Mouse (Mus musculus): ENCODE data around the gene Mettl21c.
A peak's percentile ranks its signal among the peaks of the same experiment; 100 is the strongest.
"Not testable (repeated sequence)": the region's sequence is repeated elsewhere in the genome, so short reads cannot be mapped to it uniquely, and the experiment has no call there.

The Mettl21c gene

GRCm38 (mm10) chr1:44019934-44020333 lies at the start of gene Mettl21c:
Mettl21c (minus strand) TSS chr1:44020034.
- DNase-seq (ENCODE audit: low read depth in 2 of 2, low spot score in 2 of 2), result no peak

- DNase-seq (ENCODE audit: low read depth in 2 of 2, low spot score in 2 of 2), result peak; percentile 56 to 62
Observed at GRCm38 (mm10) chr1:44064625-44065024, 44.8 kb upstream of the Mettl21c start.

- no peak for DNase-seq (ENCODE audit: low read depth in 2 of 2, low spot score in 2 of 2)
Observed at GRCm38 (mm10) chr1:44063439-44063838, 43.6 kb upstream of the Mettl21c start.

- no peak for DNase-seq (ENCODE audit: low read depth in 2 of 2, low spot score in 2 of 2)
Observed at GRCm38 (mm10) chr1:44061836-44062235, 42.0 kb upstream of the Mettl21c start, which contains the start of gene Gm8251. Gm8251 (minus strand) TSS chr1:44061936.

- no peak for DNase-seq (ENCODE audit: low read depth in 2 of 2, low spot score in 2 of 2)
Observed at GRCm38 (mm10) chr1:44057805-44058204, 38.0 kb upstream of the Mettl21c start.

GRCm38 (mm10) chr1:44046556-44046955 lies 26.7 kb upstream of the Mettl21c start:
- no peak for DNase-seq (ENCODE audit: low read depth in 2 of 2, low spot score in 2 of 2)

- not testable (repeated sequence) for DNase-seq (ENCODE audit: low read depth in 2 of 2, low spot score in 2 of 2)
Observed at GRCm38 (mm10) chr1:44045689-44046088, 25.9 kb upstream of the Mettl21c start.

GRCm38 (mm10) chr1:44042555-44042915 lies 22.7 kb upstream of the Mettl21c start:
- no peak for DNase-seq (ENCODE audit: low read depth in 2 of 2, low spot score in 2 of 2)

GRCm38 (mm10) chr1:44041797-44042554 lies 22.1 kb upstream of the Mettl21c start:
- peak; percentile 25 to 54 for DNase-seq (ENCODE audit: low read depth in 2 of 2, low spot score in 2 of 2)

GRCm38 (mm10) chr1:44032948-44033347 lies 13.1 kb upstream of the Mettl21c start:
- no peak for DNase-seq (ENCODE audit: low read depth in 2 of 2, low spot score in 2 of 2)

GRCm38 (mm10) chr1:44032213-44032612 lies 12.4 kb upstream of the Mettl21c start:
- no peak for DNase-seq (ENCODE audit: low read depth in 2 of 2, low spot score in 2 of 2)

- DNase-seq (ENCODE audit: low read depth in 2 of 2, low spot score in 2 of 2), result no peak
Observed at GRCm38 (mm10) chr1:44027651-44028050, 7.8 kb upstream of the Mettl21c start.

GRCm38 (mm10) chr1:44022656-44023055 lies 2.8 kb upstream of the Mettl21c start:
- DNase-seq (ENCODE audit: low read depth in 2 of 2, low spot score in 2 of 2), result no peak

- DNase-seq (ENCODE audit: low read depth in 2 of 2, low spot score in 2 of 2), result no peak
Observed at GRCm38 (mm10) chr1:44015556-44015955, 4.3 kb downstream of the Mettl21c start.

- DNase-seq (ENCODE audit: low read depth in 2 of 2, low spot score in 2 of 2), result no peak
Observed at GRCm38 (mm10) chr1:44004513-44004912, 15.3 kb downstream of the Mettl21c start.

GRCm38 (mm10) chr1:43996914-43997589 lies 22.8 kb downstream of the Mettl21c start:
- no peak for DNase-seq (ENCODE audit: low read depth in 2 of 2, low spot score in 2 of 2)

- DNase-seq (ENCODE audit: low read depth in 2 of 2, low spot score in 2 of 2), result no peak
Observed at GRCm38 (mm10) chr1:43971089-43971488, 48.7 kb downstream of the Mettl21c start.

- DNase-seq (ENCODE audit: low read depth in 2 of 2, low spot score in 2 of 2), result no peak
Observed at GRCm38 (mm10) chr1:43969361-43969760, 50.5 kb downstream of the Mettl21c start.

- DNase-seq (ENCODE audit: low read depth in 2 of 2, low spot score in 2 of 2), result no peak
Observed at GRCm38 (mm10) chr1:43966756-43967155, 53.1 kb downstream of the Mettl21c start.

GRCm38 (mm10) chr1:43964381-43964780 lies 55.5 kb downstream of the Mettl21c start:
- DNase-seq (ENCODE audit: low read depth in 2 of 2, low spot score in 2 of 2), result no peak

Measured in CD8-positive naive resting alpha-beta T cell, adult 2 months (primary cell).